ENCODE assay signal across 7 mouse cellular contexts in the genomic region with DNA sequence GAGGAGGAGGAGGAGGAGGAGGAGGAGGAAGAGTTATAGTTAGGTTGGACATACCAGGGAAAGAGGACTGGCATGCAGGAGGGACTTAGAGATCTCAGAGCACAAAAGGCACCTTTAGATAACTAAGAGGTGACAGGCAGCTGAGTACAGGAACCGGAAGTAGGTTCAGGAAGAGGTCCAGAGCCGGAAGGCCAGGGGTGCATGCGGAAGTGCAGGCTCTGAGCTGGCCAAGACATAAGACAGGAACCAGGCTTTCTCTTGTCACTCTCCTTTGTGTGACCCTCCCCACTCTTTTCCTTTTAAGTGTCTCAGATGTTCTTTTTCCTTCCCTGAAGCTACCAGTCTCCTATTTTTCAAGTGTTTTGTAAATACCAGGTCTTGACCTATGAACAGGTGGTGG.
DNase-seq lines count a peak whose midpoint lies in the region.

No protein-coding gene starts in this region.

- peak; percentile 4 for DNase-seq in R1 (ENCODE audit: low read depth, low spot score)
- peak; percentile 21 for DNase-seq in embryo, embryonic 11 days
- peak; percentile 41 to 45 for DNase-seq in kidney, adult 8-10 months
- DNase-seq in lung, postnatal 10 days: peak; percentile 22
- DNase-seq in thymus, postnatal 36 days: peak; percentile 57 to 74
- no peak for DNase-seq in urinary bladder, postnatal 14 days (ENCODE audit: low spot score)
- DNase-seq in frontal cortex, postnatal 10 days (ENCODE audit: low spot score in 2 of 2): no peak

Comparison
In these comparisons a context has a peak if more than half of its experiments do, and no peak if none do; other contexts are left out.
1. DNase-seq: peak in R1 (single experiment), embryo, embryonic 11 days (single experiment), kidney, adult 8-10 months (2 of 2), lung, postnatal 10 days (single experiment) and thymus, postnatal 36 days (2 of 2); none in urinary bladder, postnatal 14 days (single experiment) and frontal cortex, postnatal 10 days (0 of 2).